Comparison of ENCODE assay signal across 10 mouse cellular contexts in genomic region chr12:108869575-108869974, GRCm38 (mm10). TPM values are rescaled to one million over a fixed set of nuclear protein-coding genes. Genes with fewer than 3 reads are reported as not detected.
DNase-seq lines count a peak whose midpoint lies in the region; ATAC-seq and TF ChIP-seq lines count a peak whose summit lies in the region.
"Had no signal": no experiment of that assay in that cellular context is flagged by ENCODE, and none has a peak within 500 bp of the region (broad histone marks: within the 10 kb centered on the region; RNA-seq: fewer than 3 reads in every experiment).

No protein-coding gene starts in this region.

- no peaks in the 10 kb centered on the region for H3K4me1 ChIP-seq in heart, embryonic 11.5 days (ENCODE audit: control insufficient read depth, insufficient read depth, low read length)
- H3K4me1 ChIP-seq in midbrain, postnatal 0 days (ENCODE audit: insufficient read depth, low read length): no peaks in the 10 kb centered on the region
- H3K4me1 ChIP-seq in midbrain, embryonic 10.5 days: no peaks in the 10 kb centered on the region
- H3K4me1 ChIP-seq: hindbrain, embryonic 12.5 days had no signal

- H3K9ac ChIP-seq in heart, embryonic 11.5 days (ENCODE audit: low read depth, low read length): no peak overlapping the region
- no peak overlapping the region for H3K9ac ChIP-seq in midbrain, postnatal 0 days (replicated peaks; ENCODE audit: low read length, poor library complexity, severe bottlenecking)
- H3K9ac ChIP-seq: hindbrain, embryonic 12.5 days had no signal

- H3K27ac ChIP-seq in heart, embryonic 11.5 days (ENCODE audit: low read depth, low read length): no peak overlapping the region
- H3K27ac ChIP-seq in midbrain, postnatal 0 days (ENCODE audit: low read depth, low read length): no peak overlapping the region
- no peak overlapping the region for H3K27ac ChIP-seq in midbrain, embryonic 10.5 days (replicated peaks)
- H3K27ac ChIP-seq: hindbrain, embryonic 12.5 days had no signal

- no peaks in the 10 kb centered on the region for H3K9me3 ChIP-seq in heart, embryonic 11.5 days (replicated peaks; ENCODE audit: control insufficient read depth, low read length)
- no peaks in the 10 kb centered on the region for H3K9me3 ChIP-seq in midbrain, postnatal 0 days (ENCODE audit: low read length)
- H3K9me3 ChIP-seq in midbrain, embryonic 10.5 days (replicated peaks): no peaks in the 10 kb centered on the region
- H3K9me3 ChIP-seq: hindbrain, embryonic 12.5 days had no signal

- peak; percentile 28 for DNase-seq in heart, postnatal 4 days
- peak; percentile 12 for DNase-seq in midbrain, postnatal 0 days (ENCODE audit: low spot score)
- no peak for DNase-seq in midbrain, embryonic 10.5 days (ENCODE audit: low spot score)
- DNase-seq in c-Kit-positive CD71-negative TER-119-negative erythroid progenitor cells, embryonic 14.5 days (ENCODE audit: low read depth): peak; percentile 8
- DNase-seq in thymus, postnatal 25 days: peak; percentile 30
- DNase-seq in layer of hippocampus, adult 18-20 months (ENCODE audit: low spot score in 2 of 2): no peak
- DNase-seq in adrenal gland, postnatal 4 days (ENCODE audit: low spot score in 2 of 2): no peak
- DNase-seq: gastrocnemius, postnatal 25 days had no signal

- peak; percentile 44 for TF ChIP-seq CTCF in midbrain, postnatal 0 days (IDR thresholded peaks at IDR 0.05)

- WGBS in heart, embryonic 11.5 days (ENCODE audit: insufficient replicate concordance): 85% methylated on average over 2 of the region's 2 CpGs
- 68% methylated on average over 2 of the region's 2 CpGs for WGBS in midbrain, postnatal 0 days
- 83% methylated on average over 2 of the region's 2 CpGs for WGBS in midbrain, embryonic 10.5 days

- no peaks in the 10 kb centered on the region for H3K27me3 ChIP-seq in heart, embryonic 11.5 days (ENCODE audit: control insufficient read depth, insufficient read depth, low read length)
- no peaks in the 10 kb centered on the region for H3K27me3 ChIP-seq in midbrain, postnatal 0 days (ENCODE audit: insufficient read depth, low read length)
- no peaks in the 10 kb centered on the region for H3K27me3 ChIP-seq in midbrain, embryonic 10.5 days (ENCODE audit: low read depth, poor library complexity, severe bottlenecking)
- H3K27me3 ChIP-seq: hindbrain, embryonic 12.5 days had no signal

- peaks cover 32% of the 10 kb centered on the region for H3K36me3 ChIP-seq in heart, embryonic 11.5 days (ENCODE audit: control insufficient read depth, insufficient read depth, low read length)
- H3K36me3 ChIP-seq in midbrain, postnatal 0 days (ENCODE audit: insufficient read depth, low read length): peaks cover 79% of the 10 kb centered on the region
- H3K36me3 ChIP-seq in midbrain, embryonic 10.5 days: peaks cover 99% of the 10 kb centered on the region

- no peak overlapping the region for H3K4me3 ChIP-seq in heart, embryonic 11.5 days (ENCODE audit: low read depth, low read length)
- no peak overlapping the region for H3K4me3 ChIP-seq in midbrain, postnatal 0 days (ENCODE audit: low read depth, low read length)
- H3K4me3 ChIP-seq in midbrain, embryonic 10.5 days: no peak overlapping the region
- H3K4me3 ChIP-seq: hindbrain, embryonic 12.5 days had no signal

- ATAC-seq in heart, embryonic 11.5 days (replicated peaks; ENCODE audit: insufficient number of reproducible peaks, low FRiP score, low TSS enrichment): no peak
- no peak for ATAC-seq in midbrain, postnatal 0 days (ENCODE audit: low FRiP score)

- no peak overlapping the region for H3K4me2 ChIP-seq in heart, embryonic 11.5 days
- no peak overlapping the region for H3K4me2 ChIP-seq in midbrain, postnatal 0 days (ENCODE audit: low read depth, low read length, poor library complexity, severe bottlenecking)
- H3K4me2 ChIP-seq: hindbrain, embryonic 12.5 days had no signal

RNA-seq across cellular contexts. Expression of gene Wdr25, which starts 23.9 kb away (rescaled TPM):
- 1 to 10 TPM; 4.2 to 5.2 TPM for total RNA-seq in heart, postnatal 4 days (2021)
- polyA plus RNA-seq in heart, embryonic 11.5 days (2014; fragmentation: Nextera tagmentation; extraction: Ambion mirVana): 3.3 and 5.6 TPM in 2 replicates
- total RNA-seq in midbrain, postnatal 0 days (2014; rRNA removed): 5.2 and 6.5 TPM in 2 replicates
- 5.1 and 6.1 TPM in 2 replicates for polyA plus RNA-seq in midbrain, postnatal 0 days (2015; fragmentation: Nextera tagmentation; extraction: Ambion mirVana)
- 7.3 and 11.2 TPM in 2 replicates for polyA plus RNA-seq in midbrain, embryonic 10.5 days (2016; fragmentation: Nextera tagmentation; extraction: Ambion mirVana)
- total RNA-seq in layer of hippocampus, adult 18-20 months (2021): 10 to 100 TPM; 11.6 to 14.3 TPM
- 1 to 10 TPM; 3.4 to 7.5 TPM for total RNA-seq in adrenal gland, postnatal 4 days (2021)

RNA-seq across cellular contexts. Expression of gene Wars, which starts 24.4 kb away (rescaled TPM):
- total RNA-seq in heart, postnatal 4 days (2021): 10 to 100 TPM; 48.1 to 49.0 TPM
- polyA plus RNA-seq in heart, embryonic 11.5 days (2014; fragmentation: Nextera tagmentation; extraction: Ambion mirVana): 77.2 and 78.2 TPM in 2 replicates
- total RNA-seq in midbrain, postnatal 0 days (2014; rRNA removed): 108 and 142 TPM in 2 replicates
- polyA plus RNA-seq in midbrain, postnatal 0 days (2015; fragmentation: Nextera tagmentation; extraction: Ambion mirVana): 97.3 and 99.1 TPM in 2 replicates
- polyA plus RNA-seq in midbrain, embryonic 10.5 days (2016; fragmentation: Nextera tagmentation; extraction: Ambion mirVana): 151 and 156 TPM in 2 replicates
- total RNA-seq in layer of hippocampus, adult 18-20 months (2021): 10 to 100 TPM; 84.7 to 91.2 TPM
- 10 to 100 TPM; 54.9 to 59.9 TPM for total RNA-seq in adrenal gland, postnatal 4 days (2021)

RNA-seq across cellular contexts. Expression of gene Slc25a47, which starts 33.7 kb away (rescaled TPM):
- 1 to 10 TPM; 7.1 to 7.5 TPM for total RNA-seq in heart, postnatal 4 days (2021)
- 4.7 and 5.4 TPM in 2 replicates for polyA plus RNA-seq in heart, embryonic 11.5 days (2014; fragmentation: Nextera tagmentation; extraction: Ambion mirVana)
- total RNA-seq in midbrain, postnatal 0 days (2014; rRNA removed): 8.6 and 13.2 TPM in 2 replicates
- 5.7 and 5.9 TPM in 2 replicates for polyA plus RNA-seq in midbrain, postnatal 0 days (2015; fragmentation: Nextera tagmentation; extraction: Ambion mirVana)
- polyA plus RNA-seq in midbrain, embryonic 10.5 days (2016; fragmentation: Nextera tagmentation; extraction: Ambion mirVana): 11.7 and 12.5 TPM in 2 replicates
- total RNA-seq in layer of hippocampus, adult 18-20 months (2021): 10 to 100 TPM; 10.4 to 10.5 TPM
- 10 to 100 TPM; 14.1 to 44.8 TPM for total RNA-seq in adrenal gland, postnatal 4 days (2021)

RNA-seq across cellular contexts. Expression of gene Slc25a29, which starts 33.9 kb away (rescaled TPM):
- 1 to 10 TPM; 2.1 to 2.2 TPM for total RNA-seq in heart, postnatal 4 days (2021)
- 4.0 and 4.2 TPM in 2 replicates for polyA plus RNA-seq in heart, embryonic 11.5 days (2014; fragmentation: Nextera tagmentation; extraction: Ambion mirVana)
- 20.1 and 21.8 TPM in 2 replicates for total RNA-seq in midbrain, postnatal 0 days (2014; rRNA removed)
- 14.6 and 15.6 TPM in 2 replicates for polyA plus RNA-seq in midbrain, postnatal 0 days (2015; fragmentation: Nextera tagmentation; extraction: Ambion mirVana)
- 12.4 TPM in 2 replicates for polyA plus RNA-seq in midbrain, embryonic 10.5 days (2016; fragmentation: Nextera tagmentation; extraction: Ambion mirVana)
- 10 to 100 TPM; 22.6 to 24.4 TPM for total RNA-seq in layer of hippocampus, adult 18-20 months (2021)
- total RNA-seq in adrenal gland, postnatal 4 days (2021): 1 to 10 TPM; 8.7 to 9.6 TPM

Comparison
In these comparisons a context has a peak if more than half of its experiments do, and no peak if none do; other contexts are left out.
1. DNase-seq: peak in heart, postnatal 4 days (single experiment), midbrain, postnatal 0 days (single experiment), c-Kit-positive CD71-negative TER-119-negative erythroid progenitor cells, embryonic 14.5 days (single experiment) and thymus, postnatal 25 days (single experiment); none in midbrain, embryonic 10.5 days (single experiment), layer of hippocampus, adult 18-20 months (0 of 2) and adrenal gland, postnatal 4 days (0 of 2).